Mouse (Mus musculus): ENCODE results near the gene Bcl11a. TPM values are rescaled to one million over a fixed set of nuclear protein-coding genes. Genes with fewer than 3 reads are reported as not detected.

Bcl11a gene
- polyA plus RNA-seq, 1 experiment from 2014 or later, result 5.9 TPM

GRCm38 (mm10) chr11:24139952-24140351 lies 62.1 kb downstream of the Bcl11a start:
- TF ChIP-seq CTCF (IDR thresholded peaks at IDR 0.05; ENCODE audit: low read depth), result peak; percentile 35
- no peaks in the 10 kb centered on the region for H3K27me3 ChIP-seq (replicated peaks; ENCODE audit: control insufficient read depth, insufficient read depth, low read length)
- H3K4me3 ChIP-seq (ENCODE audit: low read depth, low read length), result no peak overlapping the region
- H3K4me1 ChIP-seq (replicated peaks; ENCODE audit: control insufficient read depth, insufficient read depth, low read length), result 0 out of 2 replicates have a peak, but pooled peaks cover under 1% of the 10 kb centered on the region
- H3K9me3 ChIP-seq (ENCODE audit: control insufficient read depth), result no peaks in the 10 kb centered on the region
- ATAC-seq, result no peak
- H3K36me3 ChIP-seq (ENCODE audit: control insufficient read depth, insufficient read depth), result no peaks in the 10 kb centered on the region
- no peak overlapping the region for H3K9ac ChIP-seq (ENCODE audit: low read depth, low read length)
- 90% methylated on average over 2 of the region's 2 CpGs for WGBS
- H3K27ac ChIP-seq (ENCODE audit: low read depth, low read length), result no peak overlapping the region
- no peak overlapping the region for H3K4me2 ChIP-seq (replicated peaks; ENCODE audit: low read depth)

- no peak overlapping the region for H3K4me3 ChIP-seq (ENCODE audit: low read depth, low read length)
- TF ChIP-seq CTCF (IDR thresholded peaks at IDR 0.05; ENCODE audit: low read depth), result no peak
- ATAC-seq, result no peak
- no peak overlapping the region for H3K27ac ChIP-seq (ENCODE audit: low read depth, low read length)
- H3K27me3 ChIP-seq (replicated peaks; ENCODE audit: control insufficient read depth, insufficient read depth, low read length), result no peaks in the 10 kb centered on the region
- WGBS, result 88% methylated on average over 2 of the region's 2 CpGs
- no peak overlapping the region for H3K4me2 ChIP-seq (replicated peaks; ENCODE audit: low read depth)
- no peaks in the 10 kb centered on the region for H3K36me3 ChIP-seq (ENCODE audit: control insufficient read depth, insufficient read depth)
- 0 out of 2 replicates have a peak, but pooled peaks cover 6% of the 10 kb centered on the region for H3K4me1 ChIP-seq (replicated peaks; ENCODE audit: control insufficient read depth, insufficient read depth, low read length)
- H3K9ac ChIP-seq (ENCODE audit: low read depth, low read length), result no peak overlapping the region
- no peaks in the 10 kb centered on the region for H3K9me3 ChIP-seq (ENCODE audit: control insufficient read depth)
These were observed 63.1 kb downstream of the Bcl11a start for GRCm38 (mm10) chr11:24140948-24141347.

- Histone ChIP-seq H3K36me3 (ENCODE audit: control insufficient read depth, insufficient read depth) (no peaks in the 10 kb centered on the region), H3K9me3 (ENCODE audit: control insufficient read depth) (no peaks in the 10 kb centered on the region), H3K27ac (ENCODE audit: low read depth, low read length) (no peak overlapping the region), H3K9ac (ENCODE audit: low read depth, low read length) (no peak overlapping the region), H3K4me2 (replicated peaks; ENCODE audit: low read depth) (no peak overlapping the region), H3K4me1 (replicated peaks; ENCODE audit: control insufficient read depth, insufficient read depth, low read length) (0 out of 2 replicates have a peak, but pooled peaks cover 6% of the 10 kb centered on the region), H3K4me3 (ENCODE audit: low read depth, low read length) (no peak overlapping the region), H3K27me3 (replicated peaks; ENCODE audit: control insufficient read depth, insufficient read depth, low read length) (no peaks in the 10 kb centered on the region)
- no peak for ATAC-seq
- TF ChIP-seq CTCF (IDR thresholded peaks at IDR 0.05; ENCODE audit: low read depth), result no peak
- WGBS, result 82% methylated on average over 10 of the region's 10 CpGs
These were observed 63.8 kb downstream of the Bcl11a start for GRCm38 (mm10) chr11:24141479-24142251.

- Histone ChIP-seq H3K36me3 (ENCODE audit: control insufficient read depth, insufficient read depth) (no peaks in the 10 kb centered on the region), H3K4me3 (ENCODE audit: low read depth, low read length) (no peak overlapping the region), H3K9ac (ENCODE audit: low read depth, low read length) (no peak overlapping the region), H3K9me3 (ENCODE audit: control insufficient read depth) (no peaks in the 10 kb centered on the region), H3K27me3 (replicated peaks; ENCODE audit: control insufficient read depth, insufficient read depth, low read length) (no peaks in the 10 kb centered on the region), H3K27ac (ENCODE audit: low read depth, low read length) (no peak overlapping the region), H3K4me1 (replicated peaks; ENCODE audit: control insufficient read depth, insufficient read depth, low read length) (peaks cover 12% of the 10 kb centered on the region), H3K4me2 (replicated peaks; ENCODE audit: low read depth) (no peak overlapping the region)
- no peak for TF ChIP-seq CTCF (IDR thresholded peaks at IDR 0.05; ENCODE audit: low read depth)
- WGBS, result 70% methylated on average over 9 of the region's 9 CpGs
- no peak for ATAC-seq
These were observed 64.5 kb downstream of the Bcl11a start for GRCm38 (mm10) chr11:24142316-24142715.

- Histone ChIP-seq H3K9me3 (ENCODE audit: control insufficient read depth) (no peaks in the 10 kb centered on the region), H3K36me3 (ENCODE audit: control insufficient read depth, insufficient read depth) (no peaks in the 10 kb centered on the region), H3K27ac (ENCODE audit: low read depth, low read length) (no peak overlapping the region), H3K4me2 (replicated peaks; ENCODE audit: low read depth) (no peak overlapping the region), H3K27me3 (replicated peaks; ENCODE audit: control insufficient read depth, insufficient read depth, low read length) (no peaks in the 10 kb centered on the region), H3K4me3 (ENCODE audit: low read depth, low read length) (no peak overlapping the region), H3K4me1 (replicated peaks; ENCODE audit: control insufficient read depth, insufficient read depth, low read length) (peaks cover 20% of the 10 kb centered on the region), H3K9ac (ENCODE audit: low read depth, low read length) (no peak overlapping the region)
- TF ChIP-seq CTCF (IDR thresholded peaks at IDR 0.05; ENCODE audit: low read depth), result no peak
- ATAC-seq, result no peak
- WGBS, result 81% methylated on average over 16 of the region's 16 CpGs
These were observed 66.5 kb downstream of the Bcl11a start for GRCm38 (mm10) chr11:24144159-24144946.

- Histone ChIP-seq H3K27ac (ENCODE audit: low read depth, low read length) (peak overlapping the region; percentile 75), H3K4me3 (ENCODE audit: low read depth, low read length) (no peak overlapping the region), H3K9ac (ENCODE audit: low read depth, low read length) (no peak overlapping the region), H3K9me3 (ENCODE audit: control insufficient read depth) (no peaks in the 10 kb centered on the region), H3K27me3 (replicated peaks; ENCODE audit: control insufficient read depth, insufficient read depth, low read length) (no peaks in the 10 kb centered on the region), H3K4me1 (replicated peaks; ENCODE audit: control insufficient read depth, insufficient read depth, low read length) (peaks cover 20% of the 10 kb centered on the region), H3K4me2 (replicated peaks; ENCODE audit: low read depth) (no peak overlapping the region; the same call in 1 of the 2 replicates), H3K36me3 (ENCODE audit: control insufficient read depth, insufficient read depth) (no peaks in the 10 kb centered on the region)
- 29% methylated on average over 4 of the region's 4 CpGs for WGBS
- ATAC-seq, result peak; percentile 92
- no peak for TF ChIP-seq CTCF (IDR thresholded peaks at IDR 0.05; ENCODE audit: low read depth)
These were observed 68.2 kb downstream of the Bcl11a start for GRCm38 (mm10) chr11:24146034-24146433.
